Mouse (Mus musculus): ENCODE data around the gene Ankrd2. TPM values are rescaled to one million over a fixed set of nuclear protein-coding genes. Genes with fewer than 3 reads are reported as not detected.

Gene Ankrd2
- total and polyA plus RNA-seq, 3 experiments: 0.20 to 0.42 TPM; not detected in 1

- no peak for DNase-seq
- H3K4me1 ChIP-seq (ENCODE audit: control insufficient read depth, insufficient read depth, low read length): peaks cover 4% of the 10 kb centered on the region
- H3K4me3 ChIP-seq: no peak overlapping the region
- no peak for TF ChIP-seq EP300 (IDR thresholded peaks at IDR 0.05; ENCODE audit: insufficient read depth, low read depth, low read length)
- no peak for TF ChIP-seq POLR2A (IDR thresholded peaks at IDR 0.05; ENCODE audit: insufficient read depth, low read depth, low read length)
- TF ChIP-seq CTCF (IDR thresholded peaks at IDR 0.05): no peak
- H3K9ac ChIP-seq (ENCODE audit: low read depth, low read length): no peak overlapping the region
- 52% methylated on average over 11 of the region's 11 CpGs for WGBS
- no peak overlapping the region for H3K27ac ChIP-seq
- H3K27me3 ChIP-seq (ENCODE audit: control insufficient read depth, insufficient read depth, low read length): no peaks in the 10 kb centered on the region
- H3K79me2 ChIP-seq (replicated peaks; ENCODE audit: control insufficient read depth, insufficient read depth, low read length): no peaks in the 10 kb centered on the region
- intact Hi-C loops (cut with DNase I): loop anchor here (5.0 kb wide), 2 partner anchors 115 to 130 kb away; no protein-coding TSS in a partner anchor
- H3K36me3 ChIP-seq (ENCODE audit: control insufficient read depth, insufficient read depth, low read length): no peaks in the 10 kb centered on the region
These were observed 1.4 kb downstream of the Ankrd2 start for GRCm38 (mm10) chr19:42037167-42037702.

- no peak overlapping the region for H3K27ac ChIP-seq
- no peaks in the 10 kb centered on the region for H3K36me3 ChIP-seq (ENCODE audit: control insufficient read depth, insufficient read depth, low read length)
- no peak for DNase-seq
- WGBS: 86% methylated on average over 12 of the region's 12 CpGs
- H3K4me1 ChIP-seq (ENCODE audit: control insufficient read depth, insufficient read depth, low read length): peaks cover 4% of the 10 kb centered on the region
- no peak overlapping the region for H3K4me3 ChIP-seq
- no peaks in the 10 kb centered on the region for H3K79me2 ChIP-seq (replicated peaks; ENCODE audit: control insufficient read depth, insufficient read depth, low read length)
- intact Hi-C loops (cut with DNase I): loop anchor here (5.0 kb wide), 2 partner anchors 114 to 129 kb away; no protein-coding TSS in a partner anchor
- TF ChIP-seq POLR2A (IDR thresholded peaks at IDR 0.05; ENCODE audit: insufficient read depth, low read depth, low read length) (no peak), CTCF (IDR thresholded peaks at IDR 0.05) (no peak), EP300 (IDR thresholded peaks at IDR 0.05; ENCODE audit: insufficient read depth, low read depth, low read length) (no peak)
- no peaks in the 10 kb centered on the region for H3K27me3 ChIP-seq (ENCODE audit: control insufficient read depth, insufficient read depth, low read length)
- no peak overlapping the region for H3K9ac ChIP-seq (ENCODE audit: low read depth, low read length)
These were observed 2.5 kb downstream of the Ankrd2 start for GRCm38 (mm10) chr19:42038310-42038709.

- no peaks in the 10 kb centered on the region for H3K79me2 ChIP-seq (replicated peaks; ENCODE audit: control insufficient read depth, insufficient read depth, low read length)
- intact Hi-C loops (cut with DNase I): no loop called here
- 96% methylated on average over 6 of the region's 6 CpGs for WGBS
- no peak overlapping the region for H3K27ac ChIP-seq
- H3K4me1 ChIP-seq (ENCODE audit: control insufficient read depth, insufficient read depth, low read length): peaks cover 3% of the 10 kb centered on the region; the same call in 1 of the 2 replicates
- DNase-seq: no peak
- H3K9ac ChIP-seq (ENCODE audit: low read depth, low read length): no peak overlapping the region
- H3K36me3 ChIP-seq (ENCODE audit: control insufficient read depth, insufficient read depth, low read length): no peaks in the 10 kb centered on the region
- H3K4me3 ChIP-seq: no peak overlapping the region
- TF ChIP-seq EP300 (IDR thresholded peaks at IDR 0.05; ENCODE audit: insufficient read depth, low read depth, low read length): no peak
- no peak for TF ChIP-seq POLR2A (IDR thresholded peaks at IDR 0.05; ENCODE audit: insufficient read depth, low read depth, low read length)
- TF ChIP-seq CTCF (IDR thresholded peaks at IDR 0.05): no peak
- no peaks in the 10 kb centered on the region for H3K27me3 ChIP-seq (ENCODE audit: control insufficient read depth, insufficient read depth, low read length)
These were observed 8.2 kb downstream of the Ankrd2 start for GRCm38 (mm10) chr19:42043988-42044387.

- 23% methylated on average over 23 of the region's 23 CpGs for WGBS
- intact Hi-C loops (cut with DNase I): no loop called here
- Histone ChIP-seq H3K27ac (peak within 1 kb of the TSS; percentile 52), H3K4me3 (peak within 1 kb of the TSS; percentile 50), H3K36me3 (ENCODE audit: control insufficient read depth, insufficient read depth, low read length) (no peaks in the 10 kb centered on the region), H3K27me3 (ENCODE audit: control insufficient read depth, insufficient read depth, low read length) (no peaks in the 10 kb centered on the region), H3K4me1 (ENCODE audit: control insufficient read depth, insufficient read depth, low read length) (peaks cover 3% of the 10 kb centered on the region; the same call in 1 of the 2 replicates), H3K9ac (ENCODE audit: low read depth, low read length) (peak within 1 kb of the TSS; percentile 23), H3K79me2 (replicated peaks; ENCODE audit: control insufficient read depth, insufficient read depth, low read length) (no peaks in the 10 kb centered on the region)
- peak; percentile 80 to 85 for DNase-seq
- TF ChIP-seq POLR2A (IDR thresholded peaks at IDR 0.05; ENCODE audit: insufficient read depth, low read depth, low read length) (no peak), EP300 (IDR thresholded peaks at IDR 0.05; ENCODE audit: insufficient read depth, low read depth, low read length) (0 out of 2 replicates have a peak, but pooled peaks have one; percentile 20), CTCF (IDR thresholded peaks at IDR 0.05) (peak; percentile 80)
These were observed 9.7 kb downstream of the Ankrd2 start, which contains the start of gene Hoga1 for GRCm38 (mm10) chr19:42045269-42046102. Hoga1 (plus strand) TSS chr19:42045610.

GRCm38 (mm10) chr19:42050251-42050650 is 14.5 kb downstream of the Ankrd2 start:
- intact Hi-C loops (cut with DNase I): no loop called here
- Histone ChIP-seq H3K27me3 (ENCODE audit: control insufficient read depth, insufficient read depth, low read length) (no peaks in the 10 kb centered on the region), H3K9ac (ENCODE audit: low read depth, low read length) (no peak overlapping the region), H3K27ac (no peak overlapping the region), H3K4me3 (no peak overlapping the region), H3K4me1 (ENCODE audit: control insufficient read depth, insufficient read depth, low read length) (peaks cover 3% of the 10 kb centered on the region; the same call in 1 of the 2 replicates), H3K79me2 (replicated peaks; ENCODE audit: control insufficient read depth, insufficient read depth, low read length) (no peaks in the 10 kb centered on the region), H3K36me3 (ENCODE audit: control insufficient read depth, insufficient read depth, low read length) (no peaks in the 10 kb centered on the region)
- no peak for DNase-seq
- 76% methylated on average over 1 of the region's 1 CpGs for WGBS
- TF ChIP-seq EP300 (IDR thresholded peaks at IDR 0.05; ENCODE audit: insufficient read depth, low read depth, low read length) (no peak), POLR2A (IDR thresholded peaks at IDR 0.05; ENCODE audit: insufficient read depth, low read depth, low read length) (no peak), CTCF (IDR thresholded peaks at IDR 0.05) (no peak)

- TF ChIP-seq EP300 (IDR thresholded peaks at IDR 0.05; ENCODE audit: insufficient read depth, low read depth, low read length) (no peak), POLR2A (IDR thresholded peaks at IDR 0.05; ENCODE audit: insufficient read depth, low read depth, low read length) (no peak), CTCF (IDR thresholded peaks at IDR 0.05) (no peak)
- 79% methylated on average over 3 of the region's 3 CpGs for WGBS
- H3K36me3 ChIP-seq (ENCODE audit: control insufficient read depth, insufficient read depth, low read length): no peaks in the 10 kb centered on the region
- intact Hi-C loops (cut with DNase I): no loop called here
- no peak overlapping the region for H3K4me3 ChIP-seq
- no peak for DNase-seq
- no peak overlapping the region for H3K9ac ChIP-seq (ENCODE audit: low read depth, low read length)
- H3K4me1 ChIP-seq (ENCODE audit: control insufficient read depth, insufficient read depth, low read length): no peaks in the 10 kb centered on the region
- H3K27me3 ChIP-seq (ENCODE audit: control insufficient read depth, insufficient read depth, low read length): no peaks in the 10 kb centered on the region
- H3K79me2 ChIP-seq (replicated peaks; ENCODE audit: control insufficient read depth, insufficient read depth, low read length): no peaks in the 10 kb centered on the region
- H3K27ac ChIP-seq: no peak overlapping the region
These were observed 15.6 kb downstream of the Ankrd2 start for GRCm38 (mm10) chr19:42051351-42051750.

All from heart, adult 2 months (tissue).